Mouse (Mus musculus) intestine, embryonic 14.5 days (tissue): Measurements from ENCODE around the gene Abhd16a. TPM values are rescaled to one million over a fixed set of nuclear protein-coding genes. Genes with fewer than 3 reads are reported as not detected.

Experiments used
- ATAC-seq: fragments of 200-750 bp; cut with Nextera tagmentation; replicated peaks from 2 replicates; pipeline ENCODE4 v1.8.0; 2017; ENCODE audit warnings: low read depth, moderate number of reproducible peaks, moderate TSS enrichment, moderate library complexity; ENCODE audit not compliant: low FRiP score, low TSS enrichment
- DNase-seq: peaks from one replicate; pipeline ENCODE4 v3.0.0-alpha.2; 2018; ENCODE audit warnings: low spot score
- H3K27ac ChIP-seq: fragments of 300-500 bp; sonication (generic); 2 replicates; pipeline ENCODE4 v1.5.1; 2014; ENCODE audit warnings: low read depth, mild to moderate bottlenecking, control low read depth
- H3K27me3 ChIP-seq: fragments of 300-500 bp; sonication (generic); replicated peaks from 2 replicates; pipeline ENCODE4 v1.6.1; 2014; ENCODE audit warnings: low read length, control low read depth; ENCODE audit not compliant: control insufficient read depth, insufficient read depth
- H3K36me3 ChIP-seq: fragments of 300-500 bp; sonication (generic); 2 replicates; pipeline ENCODE4 v1.6.1; 2014; ENCODE audit warnings: low read length, control low read depth; ENCODE audit not compliant: control insufficient read depth, insufficient read depth
- H3K4me1 ChIP-seq: fragments of 300-500 bp; sonication (generic); replicated peaks from 2 replicates; pipeline ENCODE4 v1.6.1; 2014; ENCODE audit warnings: low read length, control low read depth, mixed read lengths; ENCODE audit not compliant: control insufficient read depth, insufficient read depth
- H3K4me2 ChIP-seq: fragments of 300-500 bp; sonication (generic); 2 replicates; pipeline ENCODE4 v1.6.1; 2014; ENCODE audit warnings: low read length
- H3K4me3 ChIP-seq: fragments of 300-500 bp; sonication (generic); 2 replicates; pipeline ENCODE4 v1.5.1; 2014; ENCODE audit warnings: low read depth, low read length, control low read depth, mixed read lengths
- H3K9ac ChIP-seq: fragments of 300-500 bp; sonication (generic); 2 replicates; pipeline ENCODE4 v1.6.1; 2014; ENCODE audit warnings: mild to moderate bottlenecking, low read length
- H3K9me3 ChIP-seq: fragments of 300-500 bp; sonication (generic); 2 replicates; pipeline ENCODE4 v1.6.1; 2016; ENCODE audit warnings: low read length, control low read depth; ENCODE audit not compliant: control insufficient read depth
- WGBS: fragments of 180-500 bp; shearing (Covaris S2); extraction: QIAGEN DNeasy Blood & Tissue Kit; methylation state at CpG from one replicate; pipeline ENCODE4 v1.1.7; 2014; 5-methylcytosine and 5-hydroxymethylcytosine counted together
- polyA plus RNA-seq: library from polyadenylated mRNA; unstranded; fragments of >200 nt; fragmentation: Nextera tagmentation; extraction: Ambion mirVana; gene quantifications from 2 replicates; pipeline ENCODE4 v1.2.1, GENCODE M21; 2014

The Abhd16a gene
- polyA plus RNA-seq, 1 experiment from 2014 or later: 86.4 TPM

DNA sequence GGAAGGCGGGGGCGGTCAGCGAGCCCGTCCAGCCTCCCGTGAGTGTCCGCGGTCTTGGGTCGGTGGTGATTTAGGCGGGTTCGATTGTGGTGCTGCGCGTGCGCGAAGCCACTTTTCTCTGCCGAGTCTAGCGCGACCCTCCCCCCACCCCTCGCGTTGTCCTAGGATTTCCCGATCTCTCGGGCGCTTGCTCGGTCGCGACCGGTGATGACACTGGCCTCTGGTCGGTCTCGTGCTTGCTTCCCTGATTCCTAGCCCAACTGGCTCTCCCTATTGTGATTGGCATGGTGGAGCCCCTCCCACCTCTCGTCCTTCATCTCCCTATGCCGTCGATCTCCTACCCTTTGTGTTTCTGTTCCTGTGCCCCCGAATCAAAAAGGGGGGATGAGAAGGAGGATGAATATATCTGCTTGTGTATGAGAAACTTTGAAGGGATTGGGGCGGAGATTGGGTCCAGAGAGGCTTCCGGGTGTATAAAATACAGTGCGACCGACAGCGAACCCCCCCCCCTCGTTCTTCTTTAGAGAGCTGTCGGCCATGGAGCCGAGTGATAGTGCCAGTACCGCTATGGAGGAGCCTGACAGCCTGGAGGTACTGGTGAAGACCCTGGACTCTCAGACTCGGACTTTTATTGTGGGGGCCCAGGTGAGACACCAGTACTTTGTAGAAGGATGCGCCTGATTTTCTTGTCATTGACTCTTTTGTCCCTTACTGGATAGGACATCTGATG is 46.7 kb downstream of the Abhd16a start:
- peak overlapping the region; percentile 97 for H3K27ac ChIP-seq
- no peaks in the 10 kb centered on the region for H3K9me3 ChIP-seq
- peak overlapping the region; percentile 80 for H3K4me3 ChIP-seq
- no peaks in the 10 kb centered on the region for H3K27me3 ChIP-seq
- peak overlapping the region; percentile 86 for H3K9ac ChIP-seq
- peaks cover 28% of the 10 kb centered on the region for H3K36me3 ChIP-seq
- peak; percentile 72 for ATAC-seq
- WGBS: under 1% methylated on average over 43 of the region's 43 CpGs
- H3K4me2 ChIP-seq: peak overlapping the region; percentile 93
- peaks cover 13% of the 10 kb centered on the region for H3K4me1 ChIP-seq
- no peak for DNase-seq

DNA sequence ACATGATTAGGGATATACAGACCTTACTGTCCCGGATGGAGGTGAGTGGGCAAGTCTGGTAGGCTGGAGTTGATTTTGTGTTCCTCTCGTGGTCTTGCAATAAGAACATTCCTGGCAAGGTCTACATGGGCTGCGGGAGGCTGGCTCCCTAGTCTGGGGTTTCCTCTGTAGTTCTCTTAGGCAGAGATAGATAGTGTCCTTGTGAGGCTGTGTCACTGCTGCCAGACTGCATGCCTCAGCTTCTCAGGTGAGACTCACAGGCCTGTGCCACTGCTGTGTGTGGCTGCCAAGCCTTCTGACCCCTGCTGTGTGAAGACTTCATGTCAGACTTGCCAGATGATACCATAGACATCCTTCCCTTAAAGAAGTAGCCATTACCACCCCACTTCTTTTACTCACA is 50.2 kb downstream of the Abhd16a start:
- no peaks in the 10 kb centered on the region for H3K27me3 ChIP-seq
- no peak overlapping the region for H3K4me3 ChIP-seq
- WGBS: 89% methylated on average over 3 of the region's 3 CpGs
- DNase-seq (no peak), ATAC-seq (no peak)
- peaks cover 63% of the 10 kb centered on the region for H3K36me3 ChIP-seq
- no peak overlapping the region for H3K4me2 ChIP-seq
- H3K9ac ChIP-seq: no peak overlapping the region
- H3K4me1 ChIP-seq: peaks cover 13% of the 10 kb centered on the region
- H3K9me3 ChIP-seq: no peaks in the 10 kb centered on the region
- no peak overlapping the region for H3K27ac ChIP-seq

DNA sequence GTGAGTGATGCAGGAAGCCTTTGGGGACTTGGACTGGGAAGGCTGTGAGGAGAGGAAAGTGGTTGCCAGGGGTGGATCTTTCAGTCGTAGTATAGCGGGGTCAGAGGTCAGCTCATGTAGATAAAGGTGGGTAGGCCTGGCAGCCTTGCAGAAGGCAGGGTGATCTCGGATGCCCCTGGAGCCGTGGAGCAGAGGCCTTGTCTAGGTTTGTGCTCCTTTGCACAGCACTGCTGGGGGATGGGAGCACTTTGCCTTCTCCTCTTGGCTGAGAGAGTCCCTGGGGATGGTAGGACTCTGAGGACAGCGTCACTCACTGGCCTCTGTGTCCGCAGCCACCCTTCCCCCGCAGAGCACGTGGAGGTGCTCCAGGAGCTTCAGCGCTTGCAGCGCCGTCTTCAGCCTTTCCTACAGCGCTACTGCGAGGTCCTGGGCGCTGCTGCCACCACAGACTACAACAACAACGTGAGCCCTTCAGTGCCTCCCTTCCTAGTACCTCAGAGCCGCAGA is 51.5 kb downstream of the Abhd16a start:
- Histone ChIP-seq H3K36me3 (peaks cover 75% of the 10 kb centered on the region), H3K4me1 (peaks cover 13% of the 10 kb centered on the region), H3K27me3 (no peaks in the 10 kb centered on the region), H3K9me3 (no peaks in the 10 kb centered on the region), H3K4me3 (no peak overlapping the region), H3K9ac (no peak overlapping the region), H3K4me2 (no peak overlapping the region), H3K27ac (no peak overlapping the region)
- WGBS: 74% methylated on average over 16 of the region's 16 CpGs
- no peak for DNase-seq
- no peak for ATAC-seq

- H3K4me1 ChIP-seq: peaks cover 5% of the 10 kb centered on the region
- H3K9me3 ChIP-seq: no peaks in the 10 kb centered on the region
- H3K27me3 ChIP-seq: no peaks in the 10 kb centered on the region
- WGBS: 91% methylated on average over 6 of the region's 6 CpGs
- no peak overlapping the region for H3K27ac ChIP-seq
- H3K4me2 ChIP-seq: no peak overlapping the region
- no peak overlapping the region for H3K9ac ChIP-seq
- H3K36me3 ChIP-seq: peaks cover 90% of the 10 kb centered on the region
- ATAC-seq: no peak
- H3K4me3 ChIP-seq: no peak overlapping the region
- no peak for DNase-seq
Measured at GRCm38 (mm10) chr17:35141971-35142370, 52.9 kb downstream of the Abhd16a start.

GRCm38 (mm10) chr17:35146139-35146538 is 57.1 kb downstream of the Abhd16a start:
- Histone ChIP-seq H3K27me3 (no peaks in the 10 kb centered on the region), H3K27ac (no peak overlapping the region), H3K9me3 (no peaks in the 10 kb centered on the region), H3K36me3 (peaks cover 96% of the 10 kb centered on the region), H3K4me1 (no peaks in the 10 kb centered on the region), H3K4me2 (no peak overlapping the region), H3K4me3 (no peak overlapping the region), H3K9ac (no peak overlapping the region)
- no peak for ATAC-seq
- DNase-seq: no peak
- 92% methylated on average over 5 of the region's 5 CpGs for WGBS

DNA sequence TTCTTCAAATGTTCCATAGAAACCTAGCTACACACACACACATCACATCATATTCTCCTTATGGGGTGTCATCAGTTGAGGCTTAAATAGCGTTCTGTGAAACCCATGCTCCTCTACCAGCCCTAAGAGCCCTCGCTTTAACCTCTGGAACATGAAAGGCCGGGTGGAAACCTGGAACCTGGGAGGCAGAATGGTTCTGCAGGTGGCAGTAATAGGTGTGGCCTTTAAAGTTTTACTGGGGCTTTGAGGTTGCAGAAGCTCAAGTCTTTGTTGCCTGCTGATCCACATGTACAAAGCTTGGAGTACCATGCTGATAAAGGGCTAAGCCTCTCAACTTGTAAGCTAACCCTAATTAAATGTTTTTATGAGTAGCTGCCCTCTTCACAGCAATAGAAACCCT is 58.3 kb downstream of the Abhd16a start:
- Histone ChIP-seq H3K4me2 (no peak overlapping the region), H3K9ac (no peak overlapping the region), H3K9me3 (no peaks in the 10 kb centered on the region), H3K36me3 (peaks cover 96% of the 10 kb centered on the region), H3K4me3 (no peak overlapping the region), H3K27ac (no peak overlapping the region), H3K27me3 (no peaks in the 10 kb centered on the region), H3K4me1 (no peaks in the 10 kb centered on the region)
- WGBS: 61% methylated on average over 3 of the region's 3 CpGs
- ATAC-seq: 0 out of 2 replicates have a peak, but pooled peaks have one; percentile 9
- no peak for DNase-seq

DNA sequence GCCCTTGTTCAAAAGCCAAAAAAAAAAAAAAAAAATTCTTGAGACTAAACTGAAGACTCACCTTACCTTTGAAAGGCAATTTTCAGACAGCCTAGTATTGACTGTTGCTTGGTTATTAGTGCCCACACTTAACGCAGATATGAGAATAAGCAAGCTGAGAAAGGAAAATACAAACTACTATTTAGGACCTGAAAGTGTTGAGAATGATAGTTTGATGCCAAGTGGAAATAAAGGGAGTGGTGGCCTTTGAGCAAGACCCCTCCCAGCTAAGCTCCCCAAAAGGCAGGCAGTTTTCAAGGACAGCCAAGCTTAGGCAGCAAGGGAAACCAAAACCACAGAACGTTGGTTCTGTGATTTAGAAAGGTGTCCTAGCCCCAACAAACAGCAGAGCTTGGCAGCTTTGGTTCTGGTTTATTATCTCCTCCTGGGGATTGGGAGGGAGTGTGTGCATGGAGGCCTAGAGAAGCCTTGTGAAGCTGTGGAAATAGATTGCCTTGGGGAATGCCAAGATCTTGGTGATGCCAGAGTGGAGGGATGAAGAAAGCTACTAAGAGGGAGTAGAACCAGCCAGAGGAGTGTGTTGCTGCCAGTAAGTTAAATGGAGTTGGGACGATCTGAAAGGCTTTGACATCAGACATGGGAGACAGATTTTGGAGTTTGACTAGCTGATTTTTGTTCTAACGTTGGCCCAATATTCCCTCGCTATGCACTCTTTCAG is 59.0 kb downstream of the Abhd16a start:
- Histone ChIP-seq H3K9ac (no peak overlapping the region), H3K4me3 (no peak overlapping the region), H3K27me3 (no peaks in the 10 kb centered on the region), H3K9me3 (no peaks in the 10 kb centered on the region), H3K36me3 (peaks cover 96% of the 10 kb centered on the region), H3K4me2 (no peak overlapping the region), H3K4me1 (no peaks in the 10 kb centered on the region), H3K27ac (0 out of 2 replicates have a peak overlapping the region, but pooled peaks have one; percentile 10)
- ATAC-seq: no peak
- no peak for DNase-seq
- WGBS: 71% methylated on average over 5 of the region's 5 CpGs

GRCm38 (mm10) chr17:35152121-35152520 is 63.1 kb downstream of the Abhd16a start:
- DNase-seq (no peak), ATAC-seq (no peak)
- H3K4me2 ChIP-seq: no peak overlapping the region
- H3K9me3 ChIP-seq: no peaks in the 10 kb centered on the region
- 90% methylated on average over 4 of the region's 4 CpGs for WGBS
- no peak overlapping the region for H3K27ac ChIP-seq
- peaks cover 96% of the 10 kb centered on the region for H3K36me3 ChIP-seq
- no peaks in the 10 kb centered on the region for H3K4me1 ChIP-seq
- H3K9ac ChIP-seq: no peak overlapping the region
- no peak overlapping the region for H3K4me3 ChIP-seq
- H3K27me3 ChIP-seq: no peaks in the 10 kb centered on the region
